Mouse (Mus musculus) T-helper 2 cell (primary cell): ENCODE measurements around the gene Tgfa.

Experiments used
- in situ Hi-C: fragments of 300-600 bp; cut with MboI, MseI; formaldehyde crosslinking; loops from one replicate; pipeline ENCODE4 v1.15.1; 2025; ENCODE audit warnings: high pct_unique_total_duplicates

Gene Tgfa

DNA sequence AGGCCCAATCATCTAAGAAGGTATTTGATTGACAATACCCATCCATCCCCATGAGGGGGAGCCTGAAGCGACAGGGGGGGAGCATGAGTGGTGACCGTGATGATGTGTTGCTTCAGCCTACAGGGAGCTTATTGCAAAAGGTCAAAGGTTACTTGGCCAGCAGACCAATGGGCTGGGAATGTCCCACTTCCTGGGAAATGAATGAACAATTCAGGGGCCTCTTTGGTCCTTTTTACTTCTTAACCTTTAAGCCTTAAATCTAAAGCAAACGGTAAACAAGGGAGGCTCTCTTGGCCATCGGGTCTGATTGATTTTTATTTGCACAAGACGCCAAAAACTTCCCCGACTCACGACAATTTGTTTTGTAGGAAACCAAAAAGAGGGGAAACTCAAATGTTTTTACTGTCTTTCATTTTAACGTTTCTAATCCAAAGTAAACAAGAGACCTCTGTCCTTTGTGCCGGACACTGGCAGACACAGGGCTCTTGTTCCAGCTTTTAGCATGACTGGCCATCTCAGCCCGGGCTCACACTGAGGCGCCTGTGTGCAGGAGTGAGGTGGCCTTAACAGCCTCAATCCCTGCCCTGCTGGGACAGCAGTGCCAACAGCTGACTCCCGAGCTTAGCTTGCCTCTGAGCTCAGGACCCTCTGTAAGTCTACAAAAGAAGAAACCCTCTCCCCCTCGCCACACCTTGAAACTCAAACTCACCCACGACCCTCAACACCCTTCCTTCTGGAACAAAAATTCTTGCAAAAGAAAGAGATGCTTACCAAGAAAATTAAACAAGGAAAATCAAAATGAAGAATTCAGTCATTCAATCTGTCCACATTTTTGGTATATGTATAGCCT lies 8.7 kb upstream of the Tgfa start:
- in situ Hi-C loops, result no loop called here

DNA sequence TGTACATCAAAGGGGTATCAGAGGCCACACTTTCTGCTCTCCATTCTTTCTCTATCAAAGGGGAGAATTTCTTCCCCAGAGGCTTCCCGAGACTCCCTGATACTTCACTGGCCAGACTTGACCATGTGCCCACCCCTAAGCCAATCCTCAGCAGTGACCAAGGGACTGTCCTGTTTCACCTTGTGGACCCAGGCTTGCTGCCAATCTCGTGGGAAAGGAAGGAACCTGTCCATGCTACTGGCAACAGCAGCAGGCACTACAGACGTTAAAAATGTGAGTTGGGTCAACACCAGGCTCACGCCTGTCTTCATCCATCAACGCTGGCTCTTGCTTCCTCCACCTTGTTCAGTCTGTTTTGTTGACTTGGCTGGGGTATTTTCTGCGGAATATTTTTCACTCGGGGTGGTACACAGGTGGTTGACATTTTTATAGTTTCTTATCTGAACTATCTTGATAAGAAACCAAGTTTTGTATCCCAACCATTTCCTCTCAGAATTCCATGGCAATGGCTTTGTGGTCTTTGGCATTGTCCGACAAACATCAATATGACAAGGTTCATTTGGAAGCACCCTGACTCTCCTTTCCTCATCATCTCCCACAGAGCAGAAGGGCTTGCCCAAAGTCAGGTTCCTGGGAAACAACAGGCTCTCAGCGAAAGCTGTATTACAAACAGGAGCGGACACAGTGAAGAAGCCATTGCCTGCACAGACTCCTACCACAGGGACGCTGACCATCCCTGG lies 6.1 kb upstream of the Tgfa start:
- in situ Hi-C loops, result no loop called here

DNA sequence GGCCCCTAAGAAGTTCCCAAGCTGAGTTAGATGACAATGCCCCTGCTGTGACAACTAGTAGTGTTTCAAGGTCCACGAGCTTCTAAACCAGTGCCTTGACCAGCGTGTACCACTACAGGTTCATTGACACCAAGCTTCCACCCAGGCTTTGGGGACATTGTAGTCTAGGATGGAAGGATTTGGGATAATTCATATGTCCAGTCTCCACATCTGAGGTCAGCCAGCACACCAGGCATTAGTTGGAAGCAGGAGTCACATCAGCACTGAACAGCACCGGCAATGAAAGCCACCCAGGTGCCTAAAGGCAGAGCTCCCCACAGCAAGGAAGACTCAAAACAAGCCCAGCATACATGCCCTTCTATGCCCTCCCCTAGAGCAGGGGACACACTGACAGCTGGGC lies 4.4 kb upstream of the Tgfa start:
- in situ Hi-C loops, result no loop called here

GRCm38 (mm10) chr6:86192978-86193377 lies 2.0 kb upstream of the Tgfa start:
- in situ Hi-C loops, result no loop called here

- in situ Hi-C loops, result no loop called here
These were observed 1.1 kb upstream of the Tgfa start for GRCm38 (mm10) chr6:86193879-86194278.

- in situ Hi-C loops, result no loop called here
These were observed 1.0 kb downstream of the Tgfa start for GRCm38 (mm10) chr6:86196034-86196433.

- in situ Hi-C loops, result no loop called here
These were observed 2.3 kb downstream of the Tgfa start for GRCm38 (mm10) chr6:86197150-86197862.

- in situ Hi-C loops, result no loop called here
These were observed 5.9 kb downstream of the Tgfa start for GRCm38 (mm10) chr6:86200934-86201333.

DNA sequence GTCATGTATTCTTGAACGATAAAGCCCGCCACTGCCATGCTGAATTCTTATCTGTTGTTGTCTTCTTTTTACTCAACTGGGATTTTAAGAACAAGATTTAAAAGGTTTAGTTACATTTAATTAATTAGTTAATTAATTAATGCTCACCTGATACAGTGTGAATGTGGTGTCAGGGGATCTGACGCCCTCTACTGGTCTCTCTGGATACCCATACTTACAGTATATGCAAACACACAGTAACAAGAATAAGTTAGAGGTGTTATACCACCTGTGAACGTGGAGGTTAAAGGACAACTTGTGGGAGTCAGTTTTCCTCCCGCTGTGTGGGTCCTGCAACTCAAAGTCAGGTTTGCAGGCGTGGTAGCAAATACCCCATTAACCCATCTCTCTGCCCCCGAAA lies 8.1 kb downstream of the Tgfa start:
- in situ Hi-C loops, result no loop called here

- in situ Hi-C loops, result no loop called here
These were observed 11.0 kb downstream of the Tgfa start for GRCm38 (mm10) chr6:86206014-86206413.

DNA sequence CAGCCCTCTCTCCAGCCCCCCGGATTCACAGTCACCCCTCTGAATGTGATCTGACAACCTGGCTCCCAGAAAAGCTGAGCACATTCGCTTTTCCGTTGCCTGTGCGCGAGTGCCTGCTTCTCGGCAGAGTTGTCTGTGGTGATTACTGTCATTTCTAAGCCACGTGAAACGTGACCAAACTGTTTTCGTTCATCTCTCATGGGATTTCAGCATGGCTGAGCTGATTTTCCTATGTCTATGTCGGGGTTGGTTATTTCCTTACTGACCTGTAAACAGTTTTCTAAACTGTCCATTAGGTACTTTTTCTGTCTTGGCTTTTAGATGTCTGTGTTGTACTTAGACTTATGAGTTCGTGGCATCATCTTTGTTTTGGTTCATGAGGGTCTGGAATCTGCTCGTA lies 12.0 kb downstream of the Tgfa start:
- in situ Hi-C loops, result no loop called here

DNA sequence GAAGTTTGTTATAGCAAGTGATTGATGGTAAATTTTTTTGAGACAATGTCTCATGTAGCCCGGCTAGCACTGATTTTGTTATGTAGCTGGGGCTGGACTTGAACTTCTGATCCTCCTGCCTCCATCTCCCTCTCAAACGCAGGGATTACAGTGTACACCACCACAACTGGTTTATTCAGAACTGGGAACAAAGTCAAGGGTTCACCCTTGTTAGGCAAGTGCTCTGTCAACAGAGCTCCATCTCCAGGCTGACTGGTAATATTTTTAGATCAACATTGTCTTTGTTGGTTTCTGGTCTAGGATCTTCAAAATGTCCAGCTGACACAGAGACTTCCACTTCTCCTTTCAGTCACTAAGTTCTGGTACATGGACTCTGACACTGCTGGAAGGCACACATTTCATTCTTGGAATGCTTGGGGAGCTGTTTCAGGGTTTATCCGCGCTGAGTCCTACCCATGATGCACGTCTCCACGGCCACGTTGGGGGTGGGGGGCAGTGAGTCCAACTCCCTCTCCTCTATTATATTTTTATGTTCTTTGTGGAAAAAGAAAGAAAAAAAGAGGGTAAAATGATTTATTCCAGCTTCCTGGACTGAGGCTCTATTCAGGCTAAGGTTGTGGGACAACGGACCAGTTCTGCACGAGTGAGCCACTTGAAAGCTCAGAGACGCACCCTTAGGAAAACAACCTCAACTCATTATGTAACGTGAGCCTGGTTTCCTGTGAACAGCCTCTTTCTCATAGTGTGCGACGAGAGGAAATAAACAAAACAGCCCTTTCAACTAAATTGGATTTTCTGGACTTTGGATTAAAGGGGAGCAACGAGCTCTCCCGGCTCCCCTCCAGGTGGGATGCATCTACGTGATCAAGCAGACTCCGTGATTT lies 14.4 kb downstream of the Tgfa start:
- in situ Hi-C loops, result no loop called here

- in situ Hi-C loops, result no loop called here
These were observed 15.0 kb downstream of the Tgfa start for GRCm38 (mm10) chr6:86210017-86210408.

DNA sequence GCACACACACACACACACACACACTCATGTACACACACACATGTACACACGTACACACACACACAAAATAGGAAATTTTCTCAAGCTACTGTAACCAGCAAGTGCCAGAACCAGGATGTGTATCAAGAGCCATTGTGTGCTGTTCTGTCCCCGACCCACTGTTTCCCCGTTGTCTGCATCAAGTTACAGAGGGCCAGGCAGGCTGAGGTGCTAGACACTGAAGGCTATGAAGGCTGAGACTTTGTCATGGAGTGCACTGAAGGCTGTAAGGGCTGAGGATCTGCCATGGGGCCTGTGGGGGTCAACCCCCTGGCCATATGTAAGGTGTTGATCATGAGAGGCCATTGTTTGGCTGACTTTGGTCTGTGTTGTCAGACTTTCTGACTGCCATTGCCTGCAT lies 15.6 kb downstream of the Tgfa start:
- in situ Hi-C loops, result no loop called here

DNA sequence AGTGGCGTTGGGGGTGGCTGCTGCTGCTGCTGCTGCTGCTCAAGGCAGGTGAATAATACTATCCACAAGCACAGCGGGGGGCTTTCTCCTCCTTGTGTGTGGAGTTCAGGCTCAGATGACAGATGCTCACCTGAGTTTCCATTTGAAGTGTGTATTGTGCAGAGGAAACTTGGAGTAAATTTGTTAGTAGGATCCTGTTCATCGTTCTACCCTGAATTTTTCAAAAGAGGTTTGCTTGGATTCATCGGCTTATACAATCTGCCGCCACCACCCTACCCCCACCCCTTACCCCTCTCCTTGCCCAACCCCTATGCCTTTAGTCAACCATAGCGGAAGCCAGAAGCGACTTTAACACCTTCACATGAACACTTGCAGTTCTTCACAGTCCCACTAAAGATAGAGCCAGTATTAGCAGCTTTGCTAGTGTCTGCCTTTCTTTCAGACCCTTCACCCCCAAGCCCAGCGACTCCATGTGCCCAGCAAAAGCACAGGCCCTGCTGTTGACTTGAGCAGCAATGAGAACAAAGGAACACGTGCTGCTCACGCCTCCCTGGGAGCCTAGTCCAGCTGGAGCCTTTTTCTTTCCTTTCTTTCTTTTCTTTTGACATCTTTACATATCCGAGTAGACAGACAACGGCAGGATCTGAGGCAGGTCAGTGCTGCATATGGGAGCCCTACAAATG lies 16.2 kb downstream of the Tgfa start:
- in situ Hi-C loops, result no loop called here

DNA sequence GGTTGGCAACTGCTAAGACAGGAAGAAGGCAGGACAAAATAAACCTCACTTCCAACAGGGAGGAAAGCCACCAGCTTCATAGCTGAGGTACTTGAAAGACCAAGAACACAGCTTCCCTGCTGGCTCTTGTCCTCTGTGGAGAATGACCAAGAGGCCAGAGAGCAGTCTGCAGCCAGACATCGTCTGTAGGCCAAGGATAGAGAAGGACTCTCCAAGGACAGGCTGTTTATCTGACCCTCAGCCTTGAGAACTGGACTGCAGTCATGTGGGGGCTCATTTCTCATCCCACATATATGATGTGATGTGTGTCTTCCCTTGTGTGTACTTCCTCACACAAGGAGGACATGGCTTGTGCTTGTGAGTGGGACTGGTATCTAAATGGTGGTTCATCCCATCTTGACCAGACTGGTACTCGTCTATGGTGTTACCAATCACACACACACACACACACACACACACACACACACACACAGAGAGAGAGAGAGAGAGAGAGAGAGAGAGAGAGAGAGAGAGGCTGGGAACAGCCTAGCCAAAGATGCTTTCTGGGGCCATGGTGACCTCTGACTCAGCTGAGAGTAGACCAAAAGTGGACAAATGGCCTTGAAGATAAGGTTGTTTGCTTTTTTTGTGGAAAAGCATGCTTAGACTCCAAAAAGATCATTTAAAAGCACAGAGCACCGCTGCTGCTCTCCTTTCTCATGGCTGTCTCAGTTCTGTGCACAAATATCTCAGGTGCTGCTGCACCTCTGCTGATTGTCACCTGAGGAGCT lies 18.0 kb downstream of the Tgfa start:
- in situ Hi-C loops, result no loop called here

GRCm38 (mm10) chr6:86218066-86218465 lies 23.0 kb downstream of the Tgfa start:
- in situ Hi-C loops, result no loop called here

DNA sequence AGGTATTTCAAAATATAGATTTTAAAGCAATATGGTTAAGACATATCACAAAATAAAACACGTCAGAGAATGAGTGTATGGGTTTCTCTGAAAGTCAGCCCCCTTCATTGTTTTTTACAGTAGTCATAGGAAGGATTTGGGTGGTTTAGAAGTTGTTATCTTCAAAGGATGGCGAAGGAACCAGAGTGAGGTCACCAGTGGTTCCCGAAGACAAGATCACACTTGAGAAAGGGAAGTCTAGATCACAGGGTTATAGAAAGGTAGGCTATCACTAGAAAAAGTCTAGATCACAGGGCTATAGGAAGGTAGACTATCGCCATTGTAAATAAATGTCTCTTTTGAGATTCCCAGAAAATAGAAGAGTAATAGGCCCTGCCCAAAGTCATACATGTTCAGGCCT lies 23.7 kb downstream of the Tgfa start:
- in situ Hi-C loops, result no loop called here

GRCm38 (mm10) chr6:86219494-86219893 lies 24.5 kb downstream of the Tgfa start:
- in situ Hi-C loops, result no loop called here

GRCm38 (mm10) chr6:86220171-86220570 lies 25.1 kb downstream of the Tgfa start:
- in situ Hi-C loops, result no loop called here
